Mouse (Mus musculus): Measurements from ENCODE around the gene Prkce.

- TF ChIP-seq CTCF (IDR thresholded peaks at IDR 0.05; ENCODE audit: low read depth), result peak; percentile 11; the same call in 1 of the 2 replicates
- peak; percentile 100 for TF ChIP-seq EP300 (IDR thresholded peaks at IDR 0.05; ENCODE audit: low read depth)
Observed at GRCm38 (mm10) chr17:86313413-86314139, 146.0 kb downstream of the Prkce start.
